Mouse (Mus musculus) CH12.LX (cell line): ENCODE data around the gene Htatip2. TPM values are rescaled to one million over a fixed set of nuclear protein-coding genes. Genes with fewer than 3 reads are reported as not detected.

ENCODE experiments used
- DNase-seq: peaks from one replicate; pipeline ENCODE4 v3.0.0-alpha.2; 2013; ENCODE audit errors: extremely low read depth
- H3K27ac ChIP-seq: 2 replicates; pipeline ENCODE4 v1.5.1; 2012; ENCODE audit warnings: low read depth, mild to moderate bottlenecking, control low read depth, moderate library complexity; ENCODE audit not compliant: insufficient read depth
- H3K27me3 ChIP-seq: replicated peaks from 2 replicates; pipeline ENCODE3; 2012; ENCODE audit warnings: inconsistent platforms
- H3K36me3 ChIP-seq, 2 experiments: replicated peaks in 1 of 2; 2 replicates each; pipeline versions ENCODE3 to v1.6.1; 2012; ENCODE audit warnings: inconsistent platforms in 1 of 2, low read length in 1 of 2, mild to moderate bottlenecking in 1 of 2, mixed read lengths in 1 of 2, moderate library complexity in 1 of 2; ENCODE audit not compliant: control insufficient read depth in 1 of 2, insufficient read depth in 1 of 2
- H3K4me1 ChIP-seq, 2 experiments: 2 replicates each; pipeline ENCODE4 v1.6.1; 2012; ENCODE audit warnings: inconsistent platforms in 1 of 2, moderate library complexity in 1 of 2; ENCODE audit not compliant: insufficient read depth in 2 of 2, control insufficient read depth in 1 of 2
- H3K4me2 ChIP-seq: 2 replicates; pipeline ENCODE4 v1.6.1; 2012; ENCODE audit warnings: low read depth, mild to moderate bottlenecking, control low read depth; ENCODE audit not compliant: poor library complexity, insufficient read depth, severe bottlenecking
- H3K4me3 ChIP-seq, 3 experiments: fragments of 150-350 bp in 1 of 3; sonication (generic) in 1 of 3; replicated peaks in 1 of 3; 2 replicates each; pipeline versions ENCODE3 to v1.5.1; 2011 to 2012; ENCODE audit warnings: low read depth in 2 of 3, low read length in 2 of 3, mild to moderate bottlenecking in 2 of 3, moderate library complexity in 2 of 3, control low read depth in 1 of 3, improper control_type of control experiment in 1 of 3, inconsistent platforms in 1 of 3, mixed read lengths in 1 of 3; ENCODE audit not compliant: poor library complexity in 1 of 3
- H3K79me2 ChIP-seq: replicated peaks from 2 replicates; pipeline ENCODE4 v1.6.1; 2012; ENCODE audit warnings: mild to moderate bottlenecking, moderate library complexity; ENCODE audit not compliant: control insufficient read depth, poor library complexity, insufficient read depth, severe bottlenecking; ENCODE audit errors: extremely low read depth
- H3K9ac ChIP-seq: 2 replicates; pipeline ENCODE4 v1.6.1; 2012; ENCODE audit warnings: low read depth, mild to moderate bottlenecking, control low read depth, moderate library complexity; ENCODE audit not compliant: insufficient read depth
- H3K9me3 ChIP-seq: replicated peaks from 2 replicates; pipeline ENCODE3; 2012; ENCODE audit warnings: low read length, inconsistent platforms, mixed read lengths
- CHD1 ChIP-seq: IDR thresholded peaks from 2 replicates; pipeline ENCODE4 v1.6.1; 2012; ENCODE audit warnings: low read depth, low read length, improper control_type of control experiment, inconsistent platforms
- CHD2 ChIP-seq: IDR thresholded peaks from 2 replicates; pipeline ENCODE4 v1.6.1; 2011; ENCODE audit warnings: low read length, improper control_type of control experiment
- EP300 ChIP-seq: IDR thresholded peaks from 2 replicates; pipeline ENCODE4 v1.6.1; 2011; ENCODE audit warnings: low read length, improper control_type of control experiment
- HCFC1 ChIP-seq: IDR thresholded peaks from 2 replicates; pipeline ENCODE4 v1.6.1; 2012; ENCODE audit warnings: low read depth, mild to moderate bottlenecking, inconsistent platforms, low read length, improper control_type of control experiment
- IRF4 ChIP-seq: IDR thresholded peaks from 2 replicates; pipeline ENCODE4 v1.6.1; 2014; ENCODE audit warnings: low read depth, mild to moderate bottlenecking, inconsistent platforms, low read length, improper control_type of control experiment
- MAFK ChIP-seq: IDR thresholded peaks from 2 replicates; pipeline ENCODE4 v1.6.1; 2011; ENCODE audit warnings: low read length, improper control_type of control experiment; ENCODE audit not compliant: insufficient replicate concordance
- MAZ ChIP-seq: IDR thresholded peaks from 2 replicates; pipeline ENCODE4 v1.6.1; 2012; ENCODE audit warnings: low read depth, mild to moderate bottlenecking, inconsistent platforms, low read length, improper control_type of control experiment, moderate library complexity
- MEF2A ChIP-seq: IDR thresholded peaks from 2 replicates; pipeline ENCODE4 v1.6.1; 2014; ENCODE audit warnings: low read depth, mild to moderate bottlenecking, inconsistent platforms, low read length, improper control_type of control experiment, borderline replicate concordance
- NRF1 ChIP-seq: IDR thresholded peaks from 2 replicates; pipeline ENCODE4 v1.6.1; 2014; ENCODE audit warnings: low read depth, mild to moderate bottlenecking, inconsistent platforms, low read length, improper control_type of control experiment, moderate library complexity
- PAX5 ChIP-seq: IDR thresholded peaks from 2 replicates; pipeline ENCODE4 v1.6.1; 2012; ENCODE audit warnings: low read length, inconsistent platforms, mixed read lengths
- POLR2A ChIP-seq: IDR thresholded peaks from 2 replicates; pipeline ENCODE4 v1.6.1; 2011; ENCODE audit warnings: low read depth, mild to moderate bottlenecking, improper control_type of control experiment, low read length
- POLR2AphosphoS2 ChIP-seq: IDR thresholded peaks from 2 replicates; pipeline ENCODE4 v1.6.1; 2011; ENCODE audit warnings: low read depth, low read length, improper control_type of control experiment
- RAD21 ChIP-seq: IDR thresholded peaks from 2 replicates; pipeline ENCODE4 v1.6.1; 2011; ENCODE audit warnings: low read depth, mild to moderate bottlenecking, low read length, improper control_type of control experiment, moderate library complexity
- SMC3 ChIP-seq: IDR thresholded peaks from 2 replicates; pipeline ENCODE4 v1.6.1; 2011; ENCODE audit warnings: low read depth, low read length, improper control_type of control experiment
- TBP ChIP-seq: conservative IDR thresholded peaks from 2 replicates; pipeline ENCODE4 v1.6.1; 2011; ENCODE audit warnings: low read depth, low read length, improper control_type of control experiment
- TCF12 ChIP-seq: IDR thresholded peaks from 2 replicates; pipeline ENCODE4 v1.6.1; 2014; ENCODE audit warnings: low read depth, mild to moderate bottlenecking, inconsistent platforms, low read length, improper control_type of control experiment
- UBTF ChIP-seq: IDR thresholded peaks from 2 replicates; pipeline ENCODE4 v1.6.1; 2012; ENCODE audit warnings: low read depth, mild to moderate bottlenecking, inconsistent platforms, low read length, improper control_type of control experiment, moderate library complexity
- USF2 ChIP-seq: conservative IDR thresholded peaks from 2 replicates; pipeline ENCODE4 v1.6.1; 2011; ENCODE audit warnings: low read depth, low read length, improper control_type of control experiment
- ZC3H11A ChIP-seq: IDR thresholded peaks from 2 replicates; pipeline ENCODE4 v1.6.1; 2012; ENCODE audit warnings: low read depth, mild to moderate bottlenecking, inconsistent platforms, low read length, improper control_type of control experiment
- ZMIZ1 ChIP-seq: IDR thresholded peaks from 2 replicates; pipeline ENCODE4 v1.6.1; 2012; ENCODE audit warnings: low read depth, mild to moderate bottlenecking, inconsistent platforms, low read length, improper control_type of control experiment
- dilution Hi-C: fragments of 300-500 bp; cut with MboI; formaldehyde crosslinking; loops from 2 replicates; pipeline ENCODE4 v1.14.3; 2020; ENCODE audit warnings: low sequenced_read_pairs; ENCODE audit not compliant: extremely low pct_unique_long_range_greater_than_20kb, extremely low pct_ligation_motif_present
- in situ Hi-C: fragments of 300-500 bp; cut with MboI; formaldehyde crosslinking; loops from 3 replicates; pipeline ENCODE4 v1.14.3; 2019; ENCODE audit warnings: low sequenced_read_pairs, low pct_ligation_motif_present, low pct_unique_long_range_greater_than_20kb, mixed read lengths
- polyA plus RNA-seq: library from polyadenylated mRNA; unstranded; fragments of >175 nt; gene quantifications from 2 replicates; pipeline ENCODE4 v1.2.1, GENCODE M21; 2012; ENCODE audit warnings: low read depth; ENCODE audit not compliant: insufficient read length
- total RNA-seq, 2 experiments: library from RNA; depleted of rRNA; stranded (reverse); fragments of 300-350 nt in 1 of 2; fragments of >200 nt in 1 of 2; gene quantifications; 2 replicates each; pipeline ENCODE4 v1.2.3; 2012 to 2014

Htatip2 gene
- total and polyA plus RNA-seq, 3 experiments = not detected

DNA sequence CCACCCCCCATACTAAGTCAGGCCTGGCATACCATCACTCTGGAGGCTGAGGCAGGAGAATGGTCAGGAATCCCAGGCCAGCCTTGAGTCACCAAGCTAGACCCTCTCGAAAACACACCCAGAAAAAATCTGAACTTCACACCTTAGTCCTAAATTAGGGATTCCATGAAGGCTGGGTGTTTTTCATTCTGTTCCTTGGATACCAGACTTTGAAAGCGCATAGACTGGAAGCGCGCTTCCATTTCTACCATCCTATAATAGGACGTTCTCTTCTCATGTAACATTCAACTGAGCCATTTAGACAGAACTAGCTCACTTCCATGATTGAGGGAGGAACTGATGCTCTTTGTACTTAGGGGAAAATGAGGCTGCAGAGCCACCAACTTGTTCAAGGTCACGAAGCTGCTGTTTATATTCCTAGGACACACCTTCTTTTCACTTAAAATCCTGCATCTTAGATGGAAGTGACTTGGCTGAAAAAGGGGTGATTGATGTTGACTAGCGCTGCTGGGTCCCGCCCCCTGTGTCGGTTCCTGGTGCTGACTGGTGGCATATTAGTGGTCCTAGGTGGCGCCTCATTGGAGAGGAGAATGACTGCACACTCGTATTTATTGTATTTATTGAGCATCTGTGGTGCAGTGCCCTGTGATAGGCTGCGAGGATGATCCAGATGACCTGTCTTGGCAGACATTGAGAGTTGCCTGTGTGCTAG, 20.1 kb downstream of the Htatip2 start:
- Histone ChIP-seq H3K9ac (peak overlapping the region; percentile 98), H3K27ac (no peak overlapping the region), H3K4me2 (peak overlapping the region; percentile 17), H3K36me3 (peaks cover 29 to 43% of the 10 kb centered on the region in 2 experiments), H3K79me2 (peaks cover 9% of the 10 kb centered on the region), H3K4me1 (peaks cover 7 to 23% of the 10 kb centered on the region in 2 experiments; a peak in 3 of 4 replicates), H3K9me3 (no peaks in the 10 kb centered on the region), H3K4me3 (peak overlapping the region in 2 of 3 experiments; percentile 76 to 96), H3K27me3 (no peaks in the 10 kb centered on the region)
- peak; percentile 37 for DNase-seq
- no peak for TF ChIP-seq RAD21
- no peak for TF ChIP-seq PAX5
- in situ Hi-C loops (no loop called here), dilution Hi-C loops (no loop called here)

- Histone ChIP-seq H3K4me2 (no peak overlapping the region), H3K79me2 (peaks cover 9% of the 10 kb centered on the region), H3K27me3 (no peaks in the 10 kb centered on the region), H3K27ac (no peak overlapping the region), H3K9ac (no peak overlapping the region), H3K9me3 (no peaks in the 10 kb centered on the region), H3K36me3 (peaks cover 55 to 81% of the 10 kb centered on the region in 2 experiments), H3K4me3 (no peak overlapping the region), H3K4me1 (peaks cover 7 to 18% of the 10 kb centered on the region in 2 experiments; a peak in 3 of 4 replicates)
- no peak for DNase-seq
- dilution Hi-C loops = no loop called here
- in situ Hi-C loops = no loop called here
- TF ChIP-seq HCFC1 (no peak), UBTF (no peak), PAX5 (no peak), MAFK (no peak), MEF2A (no peak), NRF1 (no peak), ZMIZ1 (no peak), USF2 (no peak), TCF12 (no peak), SMC3 (no peak), POLR2A (no peak), IRF4 (no peak), TBP (no peak), CHD2 (no peak), ZC3H11A (no peak), MAZ (no peak), POLR2AphosphoS2 (no peak), EP300 (no peak), CHD1 (no peak)
These were observed 24.1 kb downstream of the Htatip2 start for GRCm38 (mm10) chr7:49783017-49783416.
